Mouse (Mus musculus): Measurements from ENCODE around the gene Nrxn2.

Nrxn2 gene

GRCm38 (mm10) chr19:6390251-6390650 is 28.3 kb upstream of the Nrxn2 start:
- DNase-seq (ENCODE audit: low read depth in 1 of 2, low spot score in 2 of 2), result no peak

- no peak for DNase-seq (ENCODE audit: low read depth in 1 of 2, low spot score in 2 of 2)
Measured at GRCm38 (mm10) chr19:6392743-6393393, 25.7 kb upstream of the Nrxn2 start.

GRCm38 (mm10) chr19:6393637-6394036 is 24.9 kb upstream of the Nrxn2 start:
- no peak for DNase-seq (ENCODE audit: low read depth in 1 of 2, low spot score in 2 of 2)

GRCm38 (mm10) chr19:6396237-6396636 is 22.3 kb upstream of the Nrxn2 start:
- no peak for DNase-seq (ENCODE audit: low read depth in 1 of 2, low spot score in 2 of 2)

GRCm38 (mm10) chr19:6397582-6398249 is 20.8 kb upstream of the Nrxn2 start:
- no peak for DNase-seq (ENCODE audit: low read depth in 1 of 2, low spot score in 2 of 2)

- DNase-seq (ENCODE audit: low read depth in 1 of 2, low spot score in 2 of 2), result no peak
Measured at GRCm38 (mm10) chr19:6398447-6399284, 19.9 kb upstream of the Nrxn2 start.

- peak; percentile 34 to 72 for DNase-seq (ENCODE audit: low read depth in 1 of 2, low spot score in 2 of 2)
Measured at GRCm38 (mm10) chr19:6399285-6400095, 19.0 kb upstream of the Nrxn2 start, which contains the start of gene Rasgrp2. Gene Rasgrp2, plus strand, starts transcription at chr19:6399340.

- DNase-seq (ENCODE audit: low read depth in 1 of 2, low spot score in 2 of 2), result peak in 1 of 2 experiments; percentile 22
Measured at GRCm38 (mm10) chr19:6400096-6401086, 18.1 kb upstream of the Nrxn2 start.

- DNase-seq (ENCODE audit: low read depth in 1 of 2, low spot score in 2 of 2), result peak; percentile 83 to 88
Measured at GRCm38 (mm10) chr19:6401131-6401815, 17.3 kb upstream of the Nrxn2 start.

GRCm38 (mm10) chr19:6401951-6402350 is 16.6 kb upstream of the Nrxn2 start:
- DNase-seq (ENCODE audit: low read depth in 1 of 2, low spot score in 2 of 2), result no peak

GRCm38 (mm10) chr19:6403869-6404268 is 14.7 kb upstream of the Nrxn2 start:
- no peak for DNase-seq (ENCODE audit: low read depth in 1 of 2, low spot score in 2 of 2)

GRCm38 (mm10) chr19:6405433-6405832 is 13.1 kb upstream of the Nrxn2 start:
- no peak for DNase-seq (ENCODE audit: low read depth in 1 of 2, low spot score in 2 of 2)

- DNase-seq (ENCODE audit: low read depth in 1 of 2, low spot score in 2 of 2), result no peak
Measured at GRCm38 (mm10) chr19:6407109-6407508, 11.4 kb upstream of the Nrxn2 start.

- DNase-seq (ENCODE audit: low read depth in 1 of 2, low spot score in 2 of 2), result no peak
Measured at GRCm38 (mm10) chr19:6407816-6408510, 10.6 kb upstream of the Nrxn2 start.

- no peak for DNase-seq (ENCODE audit: low read depth in 1 of 2, low spot score in 2 of 2)
Measured at GRCm38 (mm10) chr19:6408749-6409148, 9.8 kb upstream of the Nrxn2 start.

GRCm38 (mm10) chr19:6409176-6409575 is 9.4 kb upstream of the Nrxn2 start:
- no peak for DNase-seq (ENCODE audit: low read depth in 1 of 2, low spot score in 2 of 2)

- DNase-seq (ENCODE audit: low read depth in 1 of 2, low spot score in 2 of 2), result no peak
Measured at GRCm38 (mm10) chr19:6409936-6410335, 8.6 kb upstream of the Nrxn2 start.

- no peak for DNase-seq (ENCODE audit: low read depth in 1 of 2, low spot score in 2 of 2)
Measured at GRCm38 (mm10) chr19:6412798-6413197, 5.7 kb upstream of the Nrxn2 start.

- DNase-seq (ENCODE audit: low read depth in 1 of 2, low spot score in 2 of 2), result no peak
Measured at GRCm38 (mm10) chr19:6415454-6415853, 3.1 kb upstream of the Nrxn2 start.
